Mouse (Mus musculus) forebrain, embryonic 11.5 days (tissue): Measurements from ENCODE around the gene Ppp2r5c. TPM values are rescaled to one million over a fixed set of nuclear protein-coding genes. Genes with fewer than 3 reads are reported as not detected.

ENCODE experiments used
- ATAC-seq: fragments of 200-750 bp; cut with Nextera tagmentation; replicated peaks from 2 replicates; pipeline ENCODE4 v1.8.0; 2017; ENCODE audit warnings: moderate TSS enrichment; ENCODE audit not compliant: low FRiP score
- DNase-seq: peaks from one replicate; pipeline ENCODE4 v3.0.0-alpha.2; 2017; ENCODE audit warnings: low spot score
- H3K27ac ChIP-seq: fragments of 300-500 bp; sonication (generic); 2 replicates; pipeline ENCODE4 v1.5.1; 2014; ENCODE audit warnings: low read depth, low read length
- H3K27me3 ChIP-seq: fragments of 300-500 bp; sonication (generic); 2 replicates; pipeline ENCODE4 v1.6.1; 2014; ENCODE audit warnings: mild to moderate bottlenecking, low read length, mixed read lengths; ENCODE audit not compliant: control insufficient read depth, insufficient read depth
- H3K36me3 ChIP-seq: fragments of 300-500 bp; sonication (generic); 2 replicates; pipeline ENCODE4 v1.6.1; 2014; ENCODE audit warnings: mild to moderate bottlenecking, low read length, moderate library complexity, mixed read lengths; ENCODE audit not compliant: control insufficient read depth, insufficient read depth
- H3K4me1 ChIP-seq: fragments of 300-500 bp; sonication (generic); replicated peaks from 2 replicates; pipeline ENCODE4 v1.6.1; 2014; ENCODE audit warnings: low read length, mixed read lengths; ENCODE audit not compliant: control insufficient read depth, insufficient read depth
- H3K4me2 ChIP-seq: fragments of 300-500 bp; sonication (generic); 2 replicates; pipeline ENCODE4 v1.6.1; 2014; ENCODE audit warnings: low read depth, mild to moderate bottlenecking, low read length, moderate library complexity, mixed read lengths; ENCODE audit not compliant: severe bottlenecking
- H3K4me3 ChIP-seq: fragments of 300-500 bp; sonication (generic); 2 replicates; pipeline ENCODE4 v1.5.1; 2014; ENCODE audit warnings: low read depth, low read length
- H3K9ac ChIP-seq: fragments of 300-500 bp; sonication (generic); 2 replicates; pipeline ENCODE4 v1.6.1; 2014; ENCODE audit warnings: low read length
- H3K9me3 ChIP-seq: fragments of 300-500 bp; sonication (generic); 2 replicates; pipeline ENCODE4 v1.6.1; 2016; ENCODE audit warnings: low read length, mixed read lengths; ENCODE audit not compliant: control insufficient read depth
- WGBS: fragments of 180-500 bp; shearing (Covaris S2); extraction: QIAGEN DNeasy Blood & Tissue Kit; methylation state at CpG from one replicate; pipeline ENCODE4 v1.1.7; 2014; 5-methylcytosine and 5-hydroxymethylcytosine counted together
- polyA plus RNA-seq: library from polyadenylated mRNA; unstranded; fragments of >200 nt; fragmentation: Nextera tagmentation; extraction: Ambion mirVana; gene quantifications from 2 replicates; pipeline ENCODE4 v1.2.1, GENCODE M21; 2014

Gene Ppp2r5c
- polyA plus RNA-seq, 1 experiment from 2014 or later: 163 TPM

DNA sequence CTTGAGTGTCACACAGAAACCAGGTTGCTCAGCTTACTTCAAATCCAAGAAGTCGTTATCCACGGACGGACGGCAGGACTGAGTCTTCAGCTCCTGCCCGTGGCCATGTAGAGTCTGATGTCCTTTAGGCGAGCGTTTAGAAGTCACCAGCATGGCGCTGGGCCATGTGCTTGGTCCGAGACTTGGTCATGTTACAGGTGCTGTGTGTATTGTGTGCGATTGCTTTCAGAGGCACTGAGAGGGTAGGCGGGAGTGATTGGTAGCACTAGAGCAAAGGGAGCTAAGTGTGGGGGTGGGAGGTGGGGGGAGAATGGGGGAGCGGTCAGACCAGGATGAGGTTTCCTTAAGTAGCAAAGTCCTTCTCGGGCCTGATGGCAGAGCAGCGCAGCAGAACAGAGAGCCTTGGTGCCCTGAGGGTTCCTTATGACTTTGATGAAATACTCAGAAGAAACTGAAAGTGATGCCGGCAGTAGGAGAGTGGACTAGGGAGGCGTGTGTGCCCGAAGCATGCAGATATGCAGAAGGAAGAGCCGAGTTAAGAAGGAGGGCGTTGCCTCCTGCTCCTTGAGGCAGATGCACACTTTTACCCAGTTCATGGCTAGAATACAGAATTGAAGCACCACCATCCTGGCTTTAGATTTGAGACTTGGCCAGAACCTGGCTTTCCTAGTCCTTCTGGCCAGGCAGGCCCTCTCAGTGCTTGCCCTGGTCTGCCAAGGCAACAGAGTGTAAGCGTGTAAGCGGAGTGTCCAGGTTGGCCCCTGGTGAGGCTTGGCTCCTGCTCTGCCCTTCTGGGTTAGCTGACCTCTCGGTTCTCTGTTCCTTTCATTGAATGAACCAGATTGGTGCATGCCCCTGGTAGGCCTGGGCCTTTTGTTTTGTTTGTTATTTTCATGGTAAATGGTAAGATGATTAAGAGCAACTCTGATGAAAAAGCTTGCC is 51.6 kb downstream of the Ppp2r5c start:
- ATAC-seq (no peak), DNase-seq (no peak)

DNA sequence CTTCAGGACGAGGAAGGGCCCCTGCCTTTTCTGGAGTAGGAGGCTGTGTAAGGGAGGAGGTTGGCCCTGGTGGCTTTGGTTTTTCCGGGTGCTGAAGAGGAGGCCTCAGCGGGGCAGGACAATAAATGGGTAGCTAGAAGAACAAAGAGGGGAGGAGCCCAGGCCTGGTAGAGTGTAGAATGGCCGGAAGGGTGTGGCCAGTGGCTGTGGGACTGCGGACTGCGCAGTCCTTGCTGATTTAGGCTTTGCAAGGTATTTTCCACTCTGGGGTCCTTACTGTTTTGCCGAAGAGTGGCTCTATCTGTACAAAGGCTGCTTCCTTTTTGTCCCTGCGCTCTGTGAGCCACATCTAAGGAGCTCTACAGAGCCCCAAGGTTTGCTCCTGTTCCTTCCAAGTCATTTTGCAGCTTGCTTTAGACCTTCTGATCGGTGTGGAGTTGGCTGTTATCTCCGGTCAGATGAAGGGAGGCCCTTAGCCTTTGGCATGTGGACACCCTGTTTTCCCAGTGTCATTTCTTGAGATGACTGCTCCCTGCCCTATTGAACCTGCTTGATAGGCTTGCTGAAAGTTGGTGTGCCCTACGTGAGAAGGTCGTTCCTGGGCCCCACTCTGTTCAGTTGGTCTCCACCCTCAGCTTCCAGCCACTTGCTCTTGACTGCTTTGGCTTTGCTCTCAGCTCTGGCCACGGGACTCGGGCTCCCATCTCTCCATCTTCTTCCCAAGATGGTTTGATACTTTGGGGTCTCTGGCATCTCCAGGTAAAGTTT is 52.5 kb downstream of the Ppp2r5c start:
- H3K4me2 ChIP-seq: no peak overlapping the region
- peaks cover 4% of the 10 kb centered on the region; the same call in 1 of the 2 replicates for H3K4me1 ChIP-seq
- no peak overlapping the region for H3K27ac ChIP-seq
- DNase-seq (no peak), ATAC-seq (no peak)
- H3K9ac ChIP-seq: no peak overlapping the region
- WGBS: 70% methylated on average over 14 of the region's 14 CpGs
- no peaks in the 10 kb centered on the region for H3K27me3 ChIP-seq
- no peaks in the 10 kb centered on the region for H3K9me3 ChIP-seq
- H3K4me3 ChIP-seq: no peak overlapping the region
- no peaks in the 10 kb centered on the region for H3K36me3 ChIP-seq

More for the DNA sequence above, 51.6 kb downstream of the Ppp2r5c start:
- Histone ChIP-seq H3K4me2 (no peak overlapping the region), H3K36me3 (no peaks in the 10 kb centered on the region), H3K4me3 (no peak overlapping the region), H3K27ac (no peak overlapping the region), H3K9ac (no peak overlapping the region), H3K4me1 (peaks cover 4% of the 10 kb centered on the region; the same call in 1 of the 2 replicates), H3K9me3 (no peaks in the 10 kb centered on the region), H3K27me3 (no peaks in the 10 kb centered on the region)
- WGBS: 85% methylated on average over 22 of the region's 22 CpGs

- H3K4me1 ChIP-seq: peaks cover 4% of the 10 kb centered on the region; the same call in 1 of the 2 replicates
- H3K4me3 ChIP-seq: no peak overlapping the region
- no peak overlapping the region for H3K9ac ChIP-seq
- DNase-seq: no peak
- H3K9me3 ChIP-seq: no peaks in the 10 kb centered on the region
- H3K27ac ChIP-seq: no peak overlapping the region
- ATAC-seq: no peak
- no peak overlapping the region for H3K4me2 ChIP-seq
- H3K27me3 ChIP-seq: no peaks in the 10 kb centered on the region
- 96% methylated on average over 8 of the region's 8 CpGs for WGBS
- no peaks in the 10 kb centered on the region for H3K36me3 ChIP-seq
Observed at GRCm38 (mm10) chr12:110500095-110500494, 53.2 kb downstream of the Ppp2r5c start.

- 92% methylated on average over 8 of the region's 8 CpGs for WGBS
- H3K4me2 ChIP-seq: no peak overlapping the region
- no peaks in the 10 kb centered on the region for H3K36me3 ChIP-seq
- no peak overlapping the region for H3K4me3 ChIP-seq
- no peaks in the 10 kb centered on the region for H3K27me3 ChIP-seq
- ATAC-seq (no peak), DNase-seq (no peak)
- no peak overlapping the region for H3K9ac ChIP-seq
- peaks cover 3% of the 10 kb centered on the region; the same call in 1 of the 2 replicates for H3K4me1 ChIP-seq
- no peaks in the 10 kb centered on the region for H3K9me3 ChIP-seq
- H3K27ac ChIP-seq: no peak overlapping the region
Observed at GRCm38 (mm10) chr12:110503406-110504144, 56.7 kb downstream of the Ppp2r5c start.

DNA sequence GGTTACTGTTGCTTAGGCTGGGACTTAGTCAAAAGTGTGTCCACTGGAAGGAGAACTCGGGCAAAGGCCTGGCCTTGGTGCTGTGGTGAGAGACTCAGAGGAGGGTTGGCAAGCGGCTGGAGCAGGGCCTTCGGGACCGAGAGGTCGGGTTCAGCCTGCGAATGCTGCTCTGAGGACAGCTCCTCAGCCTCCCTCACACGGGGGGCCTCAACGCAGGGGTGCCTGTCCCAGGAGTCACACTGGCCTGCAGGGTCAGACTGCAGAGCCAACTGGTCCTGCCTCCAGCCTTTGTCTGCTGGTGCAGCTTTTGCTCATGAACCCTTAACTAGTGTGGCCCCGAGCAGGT is 57.2 kb downstream of the Ppp2r5c start:
- DNase-seq (no peak), ATAC-seq (no peak)
- Histone ChIP-seq H3K4me3 (no peak overlapping the region), H3K36me3 (no peaks in the 10 kb centered on the region), H3K4me1 (no peaks in the 10 kb centered on the region), H3K9me3 (no peaks in the 10 kb centered on the region), H3K27me3 (no peaks in the 10 kb centered on the region), H3K4me2 (no peak overlapping the region), H3K9ac (no peak overlapping the region), H3K27ac (no peak overlapping the region)
- 88% methylated on average over 9 of the region's 9 CpGs for WGBS

- no peak overlapping the region for H3K4me3 ChIP-seq
- H3K36me3 ChIP-seq: no peaks in the 10 kb centered on the region
- H3K9me3 ChIP-seq: no peaks in the 10 kb centered on the region
- ATAC-seq (no peak), DNase-seq (no peak)
- no peak overlapping the region for H3K27ac ChIP-seq
- no peak overlapping the region for H3K9ac ChIP-seq
- no peaks in the 10 kb centered on the region for H3K27me3 ChIP-seq
- no peaks in the 10 kb centered on the region for H3K4me1 ChIP-seq
- H3K4me2 ChIP-seq: no peak overlapping the region
- 52% methylated on average over 3 of the region's 3 CpGs for WGBS
Observed at GRCm38 (mm10) chr12:110504793-110505192, 57.9 kb downstream of the Ppp2r5c start.

DNA sequence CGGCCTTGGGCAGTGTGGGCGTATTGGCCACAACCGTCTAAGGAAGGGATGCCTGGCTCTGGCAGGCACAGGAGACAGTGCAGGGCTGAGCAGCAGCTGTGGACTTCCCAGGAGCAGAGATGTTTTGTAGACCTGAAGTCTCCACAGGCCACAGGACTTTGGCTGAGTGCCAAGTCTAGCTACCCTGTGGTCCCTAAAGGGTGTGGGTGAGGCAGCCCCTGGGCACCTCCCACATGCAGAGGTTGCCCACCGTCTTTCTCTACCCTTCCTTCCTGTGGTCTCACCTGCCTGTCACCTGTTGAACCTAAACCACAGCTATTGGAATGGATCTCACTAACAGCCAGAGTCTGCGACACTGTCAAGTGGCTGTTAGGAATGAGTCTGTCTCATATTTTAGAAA is 59.1 kb downstream of the Ppp2r5c start:
- Histone ChIP-seq H3K9me3 (no peaks in the 10 kb centered on the region), H3K4me1 (no peaks in the 10 kb centered on the region), H3K4me3 (no peak overlapping the region), H3K36me3 (no peaks in the 10 kb centered on the region), H3K27ac (no peak overlapping the region), H3K9ac (no peak overlapping the region), H3K27me3 (no peaks in the 10 kb centered on the region), H3K4me2 (no peak overlapping the region)
- no peak for DNase-seq
- no peak for ATAC-seq
- WGBS: 87% methylated on average over 5 of the region's 5 CpGs

DNA sequence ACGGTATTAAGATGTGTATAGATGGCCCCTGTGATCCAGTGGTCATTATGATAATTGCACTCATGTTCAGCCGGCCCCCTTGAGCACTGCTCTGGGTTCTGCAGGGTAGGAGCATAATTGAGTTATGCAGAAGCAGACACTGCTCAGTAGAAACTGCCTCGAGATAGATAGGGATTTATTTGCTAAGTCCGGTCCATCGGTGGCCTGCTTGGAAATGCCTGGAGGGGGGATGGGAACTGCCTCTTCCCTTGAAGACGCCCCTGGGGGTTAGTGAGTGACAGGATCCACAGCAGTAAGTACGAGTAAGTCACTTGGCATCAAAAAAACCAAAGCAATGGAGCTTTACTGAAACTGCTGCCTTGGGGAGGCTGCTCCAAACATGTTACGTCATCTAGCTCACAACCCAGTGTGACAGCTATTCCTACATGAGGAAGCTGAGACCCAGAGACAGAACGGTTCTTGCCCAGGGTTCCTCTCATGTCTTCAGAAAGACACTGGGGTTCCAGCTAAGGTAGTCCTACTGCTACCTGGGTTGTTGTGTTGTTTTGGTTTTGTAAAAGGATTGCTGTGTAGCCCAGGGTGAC is 60.9 kb downstream of the Ppp2r5c start:
- H3K27ac ChIP-seq: no peak overlapping the region
- no peak for DNase-seq
- no peaks in the 10 kb centered on the region for H3K9me3 ChIP-seq
- H3K9ac ChIP-seq: no peak overlapping the region
- no peak overlapping the region for H3K4me3 ChIP-seq
- H3K36me3 ChIP-seq: no peaks in the 10 kb centered on the region
- no peaks in the 10 kb centered on the region for H3K4me1 ChIP-seq
- ATAC-seq: no peak
- no peak overlapping the region for H3K4me2 ChIP-seq
- WGBS: 71% methylated on average over 9 of the region's 9 CpGs
- H3K27me3 ChIP-seq: no peaks in the 10 kb centered on the region
